Mouse (Mus musculus): Measurements from ENCODE around the gene Btn2a2.

DNA sequence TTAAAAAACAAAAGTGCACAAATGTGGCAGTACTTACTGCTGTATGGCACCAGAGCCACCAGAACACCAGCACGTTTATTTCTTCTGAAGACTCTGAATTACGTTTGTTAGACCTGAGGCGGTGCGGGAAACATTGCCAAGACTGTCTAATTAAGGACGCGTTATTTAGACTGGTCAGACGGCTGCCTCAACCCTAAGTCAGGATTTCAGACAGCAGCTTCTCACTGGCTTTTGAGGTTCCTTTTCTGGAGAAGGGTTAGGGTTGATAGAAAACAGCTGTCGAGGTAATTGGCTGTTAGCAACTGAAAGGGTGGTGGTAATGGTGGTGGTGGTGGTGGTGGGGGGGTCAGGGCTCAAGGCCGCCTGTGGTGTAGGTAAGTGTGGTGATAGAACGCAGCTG is 10.0 kb upstream of the Btn2a2 start:
- TF ChIP-seq POLR2A (IDR thresholded peaks at IDR 0.05; ENCODE audit: borderline replicate concordance, extremely low read depth, low read depth, low read length) (no peak), CTCF (IDR thresholded peaks at IDR 0.05; ENCODE audit: insufficient read depth, low read length) (no peak)

Measured in lung, adult 2 months (tissue).